Mouse (Mus musculus) hindbrain, embryonic 13.5 days (tissue): ENCODE measurements at regions not wholly inside any gene's neighbourhood (a gene's known extent, or its start where the extent isn't known, plus 50 kb on each side); places are given as distances from the start of the nearest gene placed in this dataset.

Experiments
- ATAC-seq: fragments of 200-750 bp; cut with Nextera tagmentation; 2 replicates; pipeline ENCODE4 v1.8.0; 2017; ENCODE audit warnings: moderate TSS enrichment; ENCODE audit not compliant: low FRiP score
- H3K27ac ChIP-seq: fragments of 300-500 bp; sonication (generic); 2 replicates; pipeline ENCODE4 v1.5.1; 2015; ENCODE audit warnings: inconsistent platforms, mild to moderate bottlenecking, moderate library complexity
- H3K27me3 ChIP-seq: fragments of 300-500 bp; sonication (generic); 2 replicates; pipeline ENCODE4 v1.6.1; 2015; ENCODE audit warnings: mild to moderate bottlenecking, inconsistent platforms
- H3K36me3 ChIP-seq: fragments of 300-500 bp; sonication (generic); 2 replicates; pipeline ENCODE4 v1.6.1; 2015; ENCODE audit warnings: mild to moderate bottlenecking, inconsistent platforms
- H3K4me1 ChIP-seq: fragments of 300-500 bp; sonication (generic); replicated peaks from 2 replicates; pipeline ENCODE4 v1.6.1; 2015; ENCODE audit warnings: inconsistent platforms
- H3K4me2 ChIP-seq: fragments of 300-500 bp; sonication (generic); 2 replicates; pipeline ENCODE4 v1.6.1; 2015; ENCODE audit warnings: inconsistent platforms, mild to moderate bottlenecking, moderate library complexity
- H3K4me3 ChIP-seq: fragments of 300-500 bp; sonication (generic); 2 replicates; pipeline ENCODE4 v1.5.1; 2015; ENCODE audit warnings: mild to moderate bottlenecking, inconsistent platforms
- H3K9ac ChIP-seq: fragments of 300-500 bp; sonication (generic); 2 replicates; pipeline ENCODE4 v1.6.1; 2015; ENCODE audit warnings: mild to moderate bottlenecking, inconsistent platforms
- H3K9me3 ChIP-seq: fragments of 300-500 bp; sonication (generic); 2 replicates; pipeline ENCODE4 v1.6.1; 2016; ENCODE audit warnings: inconsistent platforms
- WGBS: fragments of 180-500 bp; shearing (Covaris S2); methylation state at CpG from one replicate; pipeline ENCODE4 v1.1.7; 2015; 5-methylcytosine and 5-hydroxymethylcytosine counted together

- Histone ChIP-seq H3K4me3 (no peak overlapping the region), H3K4me1 (peaks cover 3% of the 10 kb centered on the region; the same call in 1 of the 2 replicates), H3K9ac (no peak overlapping the region), H3K4me2 (no peak overlapping the region), H3K36me3 (no peaks in the 10 kb centered on the region), H3K9me3 (no peaks in the 10 kb centered on the region), H3K27ac (no peak overlapping the region), H3K27me3 (no peaks in the 10 kb centered on the region; the same call in 1 of the 2 replicates)
- ATAC-seq, result peak; percentile 49; the same call in 1 of the 2 replicates
- 41% methylated on average over 6 of the region's 6 CpGs for WGBS
Measured at GRCm38 (mm10) chr4:99601463-99601862, 54.6 kb upstream of the Foxd3 start.
